In the genomic region with DNA sequence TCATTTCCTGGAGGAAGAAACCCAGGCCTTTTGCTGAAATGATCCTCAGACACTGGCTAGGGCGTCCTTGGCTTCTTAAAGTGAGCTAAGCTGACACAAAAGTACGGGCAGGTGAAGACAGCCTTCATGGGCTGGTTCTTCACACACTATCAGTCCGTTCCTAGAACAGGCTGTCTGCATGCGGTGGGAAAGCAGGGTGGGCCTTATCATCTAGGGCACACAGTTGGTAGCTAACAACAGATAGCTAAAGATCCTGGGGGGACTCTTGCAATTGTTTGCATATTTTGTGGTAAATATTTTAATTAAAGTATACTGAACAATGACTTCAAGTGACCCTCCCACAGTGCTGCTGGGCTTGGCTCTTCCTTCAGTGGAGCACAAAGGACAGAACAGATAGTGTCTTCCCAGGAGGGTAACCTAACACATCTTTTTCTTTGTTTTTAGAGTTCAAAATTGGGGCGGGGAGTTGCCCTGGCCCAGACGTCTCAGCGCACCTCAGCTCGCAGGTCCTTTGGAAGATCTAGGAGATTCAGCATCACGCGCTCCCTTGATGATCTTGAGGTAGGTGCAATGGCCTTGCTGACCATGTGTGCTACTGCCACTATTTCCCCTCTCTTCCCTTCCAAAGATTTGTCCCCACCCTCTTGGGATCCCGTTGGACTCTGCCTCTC, we compare ENCODE assay signal across 15 mouse cellular contexts. TPM values are rescaled to one million over a fixed set of nuclear protein-coding genes. Genes with fewer than 3 reads are reported as not detected.
DNase-seq lines count a peak whose midpoint lies in the region; ATAC-seq and TF ChIP-seq lines count a peak whose summit lies in the region.
"Had no signal": no experiment of that assay in that cellular context is flagged by ENCODE, and none has a peak within 500 bp of the region (broad histone marks: within the 10 kb centered on the region; RNA-seq: fewer than 3 reads in every experiment).

No protein-coding gene starts in this region.

- peak overlapping the region; percentile 64 for H3K4me2 ChIP-seq in liver, embryonic 16.5 days (ENCODE audit: low read depth, low read length)
- H3K4me2 ChIP-seq: hindbrain, embryonic 14.5 days; lung, embryonic 14.5 days; midbrain, embryonic 15.5 days; neural tube, embryonic 13.5 days had no signal

- H3K4me1 ChIP-seq in liver, embryonic 16.5 days (ENCODE audit: control insufficient read depth, low read depth, low read length) = peaks cover 76% of the 10 kb centered on the region

- peak; percentile 90 for ATAC-seq in liver, embryonic 16.5 days (ENCODE audit: low read depth)
- ATAC-seq: midbrain, embryonic 15.5 days had no signal

- TF ChIP-seq CTCF in layer of hippocampus, adult 2 months (conservative IDR thresholded peaks at IDR 0.05) = no peak

- 18% methylated on average over 11 of the region's 11 CpGs for WGBS in liver, embryonic 16.5 days (ENCODE audit: insufficient replicate concordance)

- H3K27me3 ChIP-seq in liver, embryonic 16.5 days (ENCODE audit: control insufficient read depth, insufficient read depth, low read depth, low read length) = no peaks in the 10 kb centered on the region
- H3K27me3 ChIP-seq: midbrain, embryonic 15.5 days; neural tube, embryonic 13.5 days had no signal

- H3K27ac ChIP-seq in layer of hippocampus, adult 2 months = peak overlapping the region; percentile 46; the same call in 1 of the 2 replicates
- H3K27ac ChIP-seq in liver, embryonic 16.5 days (ENCODE audit: low read length) = peak overlapping the region; percentile 81
- H3K27ac ChIP-seq: hindbrain, embryonic 14.5 days; midbrain, embryonic 15.5 days; neural tube, embryonic 13.5 days had no signal

- H3K9me3 ChIP-seq in liver, embryonic 16.5 days (replicated peaks; ENCODE audit: control insufficient read depth, low read length) = no peaks in the 10 kb centered on the region
- H3K9me3 ChIP-seq: midbrain, embryonic 15.5 days; neural tube, embryonic 13.5 days had no signal

- no peaks in the 10 kb centered on the region for H3K36me3 ChIP-seq in liver, embryonic 16.5 days (ENCODE audit: control insufficient read depth, insufficient read depth)

- no peak for DNase-seq in layer of hippocampus, adult 2 months (ENCODE audit: low spot score in 2 of 2)
- DNase-seq in layer of hippocampus, adult 8-10 months (ENCODE audit: low spot score in 2 of 2) = no peak
- peak; percentile 8 for DNase-seq in R1 (ENCODE audit: low read depth, low spot score)
- DNase-seq in c-Kit-positive CD71-positive TER-119-positive erythroid progenitor cells, embryonic 14.5 days (ENCODE audit: low spot score) = peak; percentile 84
- DNase-seq in adrenal gland, adult 18-20 months (ENCODE audit: low spot score in 2 of 2) = no peak
- DNase-seq in kidney, postnatal 10 days = no peak
- DNase-seq: adrenal gland, postnatal 14 days; cerebellum, adult 18-20 months; kidney, adult 8-10 months; lung, embryonic 14.5 days; retina, postnatal 1 day had no signal

- H3K4me3 ChIP-seq in layer of hippocampus, adult 2 months = no peak overlapping the region
- H3K4me3 ChIP-seq in liver, embryonic 16.5 days (ENCODE audit: low read depth, low read length) = peak overlapping the region; percentile 48
- H3K4me3 ChIP-seq: midbrain, embryonic 15.5 days; neural tube, embryonic 13.5 days had no signal

- H3K9ac ChIP-seq in liver, embryonic 16.5 days (ENCODE audit: low read depth, low read length) = peak overlapping the region; percentile 42
- H3K9ac ChIP-seq: hindbrain, embryonic 14.5 days; lung, embryonic 14.5 days; midbrain, embryonic 15.5 days; neural tube, embryonic 13.5 days had no signal

RNA-seq across cellular contexts. Expression of a gene that starts 25.7 kb away (rescaled TPM):
- 10 to 100 TPM; 43.2 to 52.5 TPM for total RNA-seq in layer of hippocampus, adult 2 months (2021)
- 10 to 100 TPM; 38.8 to 53.3 (median 42.3) TPM for total RNA-seq in layer of hippocampus, adult 8-10 months (2022)
- polyA plus RNA-seq in liver, embryonic 16.5 days (2015; fragmentation: Nextera tagmentation; extraction: Ambion mirVana) = 15.7 and 16.2 TPM in 2 replicates
- 10 to 100 TPM in 1 of 2 experiments, 1 to 10 TPM in 1; 6.4 to 20.2 TPM for total RNA-seq in adrenal gland, adult 18-20 months (2021)

Comparison
In these comparisons a context has a peak if more than half of its experiments do, and no peak if none do; other contexts are left out.
1. DNase-seq: peak in R1 (single experiment) and c-Kit-positive CD71-positive TER-119-positive erythroid progenitor cells, embryonic 14.5 days (single experiment); none in layer of hippocampus, adult 2 months (0 of 2), layer of hippocampus, adult 8-10 months (0 of 2), adrenal gland, adult 18-20 months (0 of 2) and kidney, postnatal 10 days (single experiment).